Mouse (Mus musculus) kidney, adult 18-20 months (tissue): Measurements from ENCODE around the gene Shld1.

ENCODE experiments used
- DNase-seq: peaks from one replicate; pipeline ENCODE4 v3.0.0; 2021

Gene Shld1

GRCm38 (mm10) chr2:132726156-132726555, 39.4 kb downstream of the Shld1 start:
- DNase-seq, result no peak

GRCm38 (mm10) chr2:132732940-132733339, 46.2 kb downstream of the Shld1 start:
- no peak for DNase-seq

DNA sequence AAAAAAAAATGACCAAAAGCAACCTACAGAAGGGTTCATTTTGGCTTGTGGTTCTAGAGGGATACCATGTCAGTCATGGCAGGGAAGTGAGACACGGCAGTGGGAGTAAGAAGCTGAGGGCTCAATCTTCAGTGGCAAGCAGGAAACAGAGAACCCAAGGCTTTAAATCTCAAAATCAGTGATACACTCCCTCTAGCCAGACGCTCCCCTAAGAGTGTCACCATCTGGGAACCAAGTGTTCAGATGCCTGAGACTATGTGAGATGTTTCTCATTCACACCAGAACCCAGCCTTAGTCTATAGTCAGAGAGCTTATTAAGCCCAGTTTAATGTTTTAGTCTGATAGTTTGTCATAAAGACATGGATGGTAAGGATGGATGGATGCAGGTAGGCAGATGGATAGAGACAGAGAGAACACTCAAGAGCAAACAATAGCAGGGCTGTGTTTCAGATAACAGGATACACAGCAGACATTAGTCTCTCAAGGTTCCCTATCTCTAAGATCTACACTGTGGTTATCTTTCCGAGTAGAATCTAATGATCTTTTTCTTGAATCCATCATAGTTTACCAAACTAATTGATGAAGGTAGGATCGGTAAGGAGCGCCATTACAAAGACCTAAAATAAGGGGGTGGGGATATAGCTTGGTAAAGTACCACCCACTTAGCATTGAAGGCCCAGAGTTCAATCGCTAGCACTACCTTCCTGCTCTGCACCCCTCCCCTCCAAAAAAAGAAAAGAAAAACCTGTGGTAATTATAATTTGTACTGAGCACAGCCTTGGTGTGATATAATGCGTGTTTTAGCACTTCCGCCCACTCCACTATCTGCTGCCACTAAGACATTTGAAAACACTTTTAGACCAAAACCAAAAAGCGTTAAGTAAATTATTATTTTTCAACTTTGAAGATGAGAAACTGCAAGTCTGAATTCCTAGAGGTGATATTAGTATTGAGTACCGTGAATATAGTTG, 47.2 kb downstream of the Shld1 start:
- DNase-seq, result no peak

GRCm38 (mm10) chr2:132738816-132739432, 52.2 kb downstream of the Shld1 start:
- DNase-seq, result no peak

GRCm38 (mm10) chr2:132741862-132742347, 55.2 kb downstream of the Shld1 start:
- DNase-seq, result peak; percentile 20

DNA sequence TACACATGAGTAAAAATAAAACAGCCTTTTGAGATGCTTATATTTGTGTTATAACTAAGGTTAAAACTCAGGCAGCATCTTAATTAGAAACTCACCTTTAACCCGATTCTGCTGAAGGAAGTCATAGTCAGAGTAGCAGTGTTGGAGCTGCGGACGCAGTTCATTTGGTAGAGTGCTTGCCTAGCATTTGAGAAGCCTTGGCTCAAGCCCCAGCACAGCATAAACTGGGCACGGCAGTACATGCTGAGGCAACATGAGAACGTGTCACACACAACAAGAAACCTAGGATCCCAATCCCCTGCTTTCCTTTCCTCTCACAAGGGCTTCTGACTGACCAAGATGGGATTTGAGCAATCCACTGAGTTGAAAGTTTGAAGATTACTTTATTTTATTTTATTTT, 58.1 kb downstream of the Shld1 start:
- DNase-seq, result no peak

DNA sequence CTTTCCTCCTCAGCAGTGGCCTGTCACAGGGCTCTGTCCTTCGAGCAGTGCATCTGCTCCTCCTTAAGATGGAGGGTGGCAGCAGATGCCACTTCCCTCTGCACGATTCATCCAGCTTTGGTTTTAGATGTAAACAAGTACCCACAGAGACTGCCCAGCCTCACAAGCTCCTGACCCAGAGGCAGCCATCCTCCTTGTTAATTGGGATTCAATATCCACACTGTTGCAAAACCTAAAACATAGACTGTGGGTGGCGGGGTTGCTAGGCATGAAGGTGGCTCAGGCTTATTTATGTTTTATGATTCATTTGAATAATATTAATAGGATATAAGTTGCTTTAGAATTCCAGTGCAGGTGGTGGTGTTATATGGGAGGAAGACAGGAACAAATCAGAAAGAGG, 59.4 kb downstream of the Shld1 start:
- DNase-seq, result no peak

- DNase-seq, result no peak
Observed at GRCm38 (mm10) chr2:132750726-132751125, 64.0 kb downstream of the Shld1 start.

DNA sequence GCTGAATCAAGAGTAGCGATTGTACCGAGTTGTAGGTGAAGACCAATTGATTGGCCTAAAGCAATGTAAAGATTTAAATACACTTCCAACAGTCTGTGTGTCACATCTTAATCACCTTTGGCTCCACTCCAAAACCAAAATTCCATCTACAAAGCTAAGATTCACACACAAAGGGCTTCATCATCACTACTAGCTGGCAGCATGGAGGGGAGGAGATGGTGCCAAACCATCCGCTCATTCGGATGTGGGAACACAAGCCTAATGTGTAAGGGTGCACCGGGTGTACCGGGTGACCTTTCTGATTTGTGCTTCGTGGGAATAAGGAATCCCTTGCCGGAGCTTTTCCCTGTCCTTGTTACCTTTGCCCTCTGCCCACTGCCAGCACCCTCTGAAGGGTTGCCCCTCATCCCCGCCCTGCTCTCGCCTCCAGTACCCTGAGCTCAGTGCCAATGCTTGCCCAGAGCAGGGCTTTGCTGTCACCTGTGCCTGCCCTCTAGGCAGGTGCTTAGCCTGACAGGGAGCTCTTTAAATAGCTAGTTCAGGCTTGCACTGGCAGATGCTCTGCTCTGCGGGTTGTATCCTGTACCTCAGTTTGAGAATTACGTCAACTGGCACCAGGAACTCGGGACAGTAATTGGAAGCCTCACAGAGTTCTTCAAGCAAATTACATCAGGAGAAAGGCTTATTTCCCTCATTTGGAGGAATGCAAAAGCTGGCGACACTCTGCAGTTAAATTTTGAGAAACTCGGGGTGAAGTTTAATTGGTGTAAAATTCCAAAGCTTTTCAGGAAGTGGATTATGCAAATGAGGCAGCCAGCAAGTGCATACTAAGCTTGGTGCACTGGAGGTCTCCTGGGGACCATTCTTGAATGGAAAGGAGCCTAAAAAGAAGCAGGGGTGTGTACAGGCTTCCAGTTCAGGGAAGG, 64.7 kb downstream of the Shld1 start:
- no peak for DNase-seq

DNA sequence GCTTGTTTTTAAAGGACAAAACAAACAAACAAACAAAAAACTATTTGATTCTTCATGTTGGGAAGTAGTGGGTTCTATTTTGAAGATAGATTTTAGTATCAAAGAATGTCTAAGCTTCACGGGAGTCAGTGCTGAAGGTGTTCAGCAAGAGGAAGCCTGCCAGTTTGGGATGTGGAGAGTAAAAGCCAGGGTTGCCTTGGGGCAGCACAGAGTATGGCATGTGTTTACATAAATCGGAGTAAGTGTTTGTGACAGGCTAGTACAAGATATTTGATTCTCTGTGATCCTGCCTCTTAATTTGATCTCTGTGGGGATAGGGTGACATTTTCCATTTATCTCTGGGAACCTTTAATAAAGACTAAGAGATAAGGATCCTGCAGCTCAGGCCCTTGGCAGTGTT, 65.7 kb downstream of the Shld1 start:
- DNase-seq, result no peak

DNA sequence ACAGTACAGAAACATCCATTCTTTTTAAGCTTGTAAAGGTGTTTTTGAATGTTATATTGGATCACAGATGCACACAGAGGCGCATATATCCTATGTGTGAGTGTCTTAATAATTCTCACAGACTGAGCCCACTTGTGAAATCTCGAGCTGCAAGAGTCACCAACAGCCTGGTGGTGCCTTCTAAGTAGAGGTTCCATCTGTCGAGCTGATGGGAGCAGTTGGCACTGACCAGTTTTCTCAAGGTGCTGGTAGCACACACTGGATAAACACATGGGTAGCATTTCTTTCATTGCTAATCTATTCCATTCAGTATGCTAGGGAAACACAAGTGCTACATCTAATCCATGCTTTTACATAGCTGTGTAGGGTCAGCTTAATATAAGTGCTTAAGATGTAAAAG, 66.4 kb downstream of the Shld1 start:
- no peak for DNase-seq

DNA sequence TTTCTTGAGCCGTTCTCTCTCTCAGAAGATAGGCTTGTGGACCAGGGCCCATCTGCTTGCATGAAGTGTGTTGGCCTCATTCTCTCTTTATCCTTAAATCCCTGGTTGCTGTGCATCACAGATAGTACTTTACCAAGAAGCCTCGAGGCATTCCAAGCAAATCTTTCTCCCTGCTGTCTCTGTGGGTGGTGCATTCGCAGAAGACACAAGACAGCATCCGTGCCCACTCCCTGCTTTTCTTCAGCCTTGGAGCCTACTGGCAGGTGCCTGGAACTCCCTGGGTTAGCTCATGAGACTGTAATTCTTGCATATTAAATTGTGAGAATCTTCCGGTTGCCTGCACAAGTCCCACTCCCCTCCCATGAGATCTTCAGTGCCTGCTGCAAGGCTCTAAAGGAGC, 71.2 kb downstream of the Shld1 start:
- no peak for DNase-seq

DNA sequence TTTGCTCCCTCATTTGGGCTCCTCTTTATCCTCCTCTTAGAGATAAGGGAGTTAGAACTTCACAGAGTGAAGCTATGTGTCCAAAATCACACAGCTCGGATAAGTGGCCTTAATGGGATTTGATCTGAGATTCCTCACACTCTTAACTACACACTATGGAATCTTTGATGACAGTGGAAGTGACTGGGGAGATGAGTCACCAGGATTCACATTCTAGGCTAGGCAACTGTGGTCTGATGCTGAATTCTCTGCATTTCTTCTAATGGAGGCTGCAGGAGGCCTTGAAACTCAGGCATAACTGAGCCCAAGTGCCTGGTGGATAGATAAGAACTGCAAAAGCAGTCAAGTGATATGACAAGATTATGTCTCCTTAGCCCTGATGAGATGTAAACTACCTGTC, 84.1 kb downstream of the Shld1 start:
- DNase-seq, result no peak

DNA sequence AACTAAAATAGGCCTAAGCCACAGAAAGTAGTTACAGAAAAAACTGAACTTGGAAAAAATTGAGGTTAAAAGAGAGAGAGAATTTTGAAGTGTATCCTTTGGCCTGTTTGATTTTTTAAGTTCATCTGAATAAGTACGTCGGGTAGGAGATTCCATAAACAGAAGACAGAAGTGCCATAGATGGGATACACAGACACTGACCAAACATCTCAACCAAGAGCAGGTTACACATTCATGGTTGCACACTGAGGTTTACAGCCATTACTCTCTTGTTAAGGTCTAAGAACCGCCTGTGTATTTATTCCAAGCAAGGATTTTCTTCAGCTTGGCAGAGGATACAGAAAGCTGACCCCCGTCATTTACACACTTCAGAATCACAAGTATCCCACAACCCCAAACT, 94.2 kb downstream of the Shld1 start, which contains the start of gene Chgb:
Gene Chgb (plus strand): TSS at position 301 of the 400 bp plus-strand sequence.
- DNase-seq, result no peak

DNA sequence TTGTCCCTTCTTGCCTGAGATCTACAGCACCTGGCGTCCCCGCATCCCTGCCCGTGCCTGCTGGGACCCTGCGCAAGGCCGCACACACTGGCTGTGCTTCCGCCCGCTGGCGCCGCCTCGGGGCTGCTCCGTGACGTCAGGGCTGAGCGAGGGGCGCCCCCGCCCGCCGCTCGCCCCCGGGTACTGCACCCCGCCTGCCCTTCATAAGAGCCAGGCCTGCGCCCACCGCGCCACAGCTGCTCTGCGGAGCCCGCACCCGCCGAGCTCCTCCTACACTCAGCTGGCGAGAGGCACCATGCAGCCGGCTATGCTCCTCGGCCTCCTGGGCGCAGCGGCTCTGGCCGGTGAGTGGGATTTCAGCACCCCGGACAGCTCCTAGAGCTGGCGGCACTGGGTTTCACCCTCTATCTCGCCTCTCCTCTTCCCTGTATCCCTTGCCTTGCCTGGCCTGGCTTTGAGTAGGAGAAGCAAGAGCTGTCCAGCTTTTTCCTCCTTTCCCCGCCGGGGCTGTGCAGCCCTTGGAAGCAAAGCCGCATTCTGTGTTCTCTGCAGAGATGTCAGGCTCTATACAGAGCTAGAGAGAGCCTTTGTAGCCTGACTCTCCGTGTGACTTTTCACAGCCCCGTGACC, 94.8 kb downstream of the Shld1 start:
- DNase-seq, result peak; percentile 85

GRCm38 (mm10) chr2:132784039-132784438, 97.3 kb downstream of the Shld1 start:
- DNase-seq, result no peak

GRCm38 (mm10) chr2:132793441-132794203, 106.9 kb downstream of the Shld1 start:
- DNase-seq, result no peak

DNA sequence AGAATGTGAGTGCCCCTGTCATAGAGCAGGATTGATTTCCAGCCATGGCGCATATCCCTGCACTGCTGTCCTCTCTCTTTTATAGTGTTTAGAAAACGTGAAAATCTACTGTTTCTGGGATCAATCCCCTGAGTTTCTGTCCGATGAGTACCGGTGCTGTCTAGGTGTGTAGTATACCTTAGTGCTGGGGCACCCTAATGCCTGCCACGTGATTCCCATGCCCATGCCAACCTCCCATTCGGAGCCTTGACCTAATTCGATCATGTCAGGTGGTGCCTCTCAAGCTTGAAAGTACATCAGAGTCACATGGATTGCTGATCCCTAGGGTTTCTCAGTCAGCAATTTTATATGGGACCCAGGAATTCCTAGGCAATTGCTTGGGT, 107.5 kb downstream of the Shld1 start:
- no peak for DNase-seq
